Mouse (Mus musculus) ovary, adult 18-20 months (tissue): ENCODE results near the gene Ehd3.

Experiments
- DNase-seq: peaks from one replicate; pipeline ENCODE4 v3.0.0; 2022; ENCODE audit warnings: low spot score, mixed read lengths

Ehd3 gene

DNA sequence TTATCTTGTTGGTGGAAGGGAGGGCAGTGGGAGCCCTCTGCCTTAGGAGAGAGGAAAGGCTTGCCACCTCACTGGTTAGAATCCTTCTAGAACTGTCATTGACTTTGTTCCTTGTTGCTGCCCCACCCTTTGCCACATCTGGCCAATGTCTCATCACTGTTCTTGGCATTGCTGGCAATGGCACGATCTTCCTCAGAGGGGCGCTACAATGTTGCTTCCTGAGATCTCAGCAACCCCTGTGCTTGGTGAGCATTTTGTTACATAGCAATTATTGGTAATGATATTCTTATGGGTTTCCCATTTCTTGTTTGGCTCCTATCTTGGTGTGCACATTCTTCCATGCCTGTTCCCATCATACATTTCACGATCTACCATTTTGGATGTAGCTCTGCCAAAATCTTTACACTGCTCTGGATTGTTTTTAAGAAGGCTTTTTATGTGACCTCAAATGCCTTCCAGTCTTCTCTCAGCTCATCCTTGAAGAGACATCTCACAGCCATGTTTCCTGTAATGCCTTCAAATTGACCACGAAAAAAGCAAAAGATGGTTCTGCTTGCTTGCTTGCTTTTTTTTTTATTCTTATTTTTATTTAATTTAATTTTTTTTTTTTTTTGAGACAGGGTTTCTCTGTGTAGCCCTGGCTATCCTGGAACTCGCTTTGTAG, at the start of gene Ehd3:
Gene Ehd3, plus strand, starts transcription at position 614 of the 664 bp plus-strand sequence.
- no peak for DNase-seq

DNA sequence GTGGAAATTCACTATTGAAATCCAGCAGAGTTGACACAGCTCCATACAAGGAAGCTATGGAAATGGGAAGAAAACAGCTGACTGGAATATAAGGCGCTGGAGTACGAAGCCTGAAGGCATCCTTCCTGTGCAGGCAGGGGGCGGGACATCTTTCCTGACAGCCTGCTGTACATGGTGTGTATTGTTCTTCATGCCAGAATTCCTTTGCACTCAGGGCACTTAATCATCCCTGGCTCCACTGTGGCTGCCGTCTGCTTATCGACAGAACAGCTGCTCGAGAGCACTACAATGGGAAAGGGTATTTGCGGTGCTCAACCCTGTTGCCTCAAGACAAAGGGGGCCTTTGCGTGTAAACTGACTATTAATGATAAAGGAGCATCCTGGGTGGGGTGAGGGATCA, 33.0 kb upstream of the Ehd3 start:
- DNase-seq, result no peak

DNA sequence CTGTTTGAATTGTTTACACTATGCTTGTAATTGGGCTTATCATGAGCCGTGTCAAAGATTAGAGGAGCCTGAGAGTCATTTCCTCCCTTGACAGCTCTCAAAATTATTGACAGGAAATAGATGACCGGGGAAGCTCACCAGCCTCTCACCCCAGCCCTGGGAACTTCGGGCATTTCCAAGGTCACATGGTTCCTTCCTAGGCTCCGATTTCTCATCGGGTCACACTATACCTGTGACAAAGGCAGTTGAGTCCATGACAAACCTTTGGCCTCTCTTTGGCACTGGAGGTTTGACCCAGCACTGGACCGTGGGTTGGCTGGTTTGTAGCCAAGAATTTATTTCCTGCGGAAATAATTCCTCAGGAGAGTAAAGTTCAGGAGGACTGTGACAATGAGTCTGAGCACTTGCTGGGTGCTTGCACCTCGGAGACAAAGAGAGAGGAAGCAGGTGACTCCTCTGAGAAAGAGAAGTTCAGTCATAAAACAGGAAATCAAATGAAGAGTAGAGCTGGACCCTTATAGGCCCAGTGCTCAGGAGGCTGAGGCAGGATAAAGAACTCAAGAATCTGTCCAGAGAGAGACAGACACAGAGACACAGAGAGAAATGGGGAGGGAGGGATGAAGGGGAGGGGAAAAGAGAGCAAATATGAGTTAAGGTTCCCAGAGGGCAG, 17.2 kb upstream of the Ehd3 start:
- no peak for DNase-seq

DNA sequence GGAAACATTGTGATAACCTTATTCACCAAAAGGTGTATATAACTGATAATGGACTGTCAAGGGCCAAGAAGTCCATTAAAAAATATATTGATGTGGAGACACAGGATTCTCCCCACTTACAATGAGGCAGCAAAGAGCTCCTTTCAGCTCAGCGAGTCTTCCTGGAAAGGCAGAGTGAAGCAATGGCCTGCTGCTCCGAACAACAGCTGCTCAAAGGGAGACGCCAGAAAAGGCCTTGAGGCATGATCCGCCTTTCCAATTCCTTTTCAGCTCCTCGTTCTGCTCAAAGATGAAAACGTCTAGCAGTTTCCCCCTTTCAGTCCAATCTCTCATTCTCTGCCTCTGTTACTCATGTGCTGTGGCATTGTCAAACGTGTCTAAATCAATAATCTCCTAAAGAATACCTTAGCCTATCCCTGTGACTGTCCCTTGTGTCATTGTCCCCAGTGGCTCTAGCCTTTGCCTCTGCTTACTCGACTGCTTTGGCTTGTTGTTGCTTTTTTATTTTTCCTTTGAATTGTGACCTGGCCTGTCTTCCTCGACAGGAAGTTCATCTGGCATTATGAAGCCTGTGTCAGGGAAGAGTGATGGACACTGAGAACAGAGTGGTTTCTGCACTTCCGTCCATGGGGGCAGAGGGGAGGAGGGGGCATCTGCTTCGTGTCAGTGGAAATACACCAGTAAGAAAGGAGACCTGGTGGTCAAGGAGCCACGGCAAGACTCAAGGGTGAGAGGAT, 13.5 kb upstream of the Ehd3 start:
- DNase-seq, result no peak

DNA sequence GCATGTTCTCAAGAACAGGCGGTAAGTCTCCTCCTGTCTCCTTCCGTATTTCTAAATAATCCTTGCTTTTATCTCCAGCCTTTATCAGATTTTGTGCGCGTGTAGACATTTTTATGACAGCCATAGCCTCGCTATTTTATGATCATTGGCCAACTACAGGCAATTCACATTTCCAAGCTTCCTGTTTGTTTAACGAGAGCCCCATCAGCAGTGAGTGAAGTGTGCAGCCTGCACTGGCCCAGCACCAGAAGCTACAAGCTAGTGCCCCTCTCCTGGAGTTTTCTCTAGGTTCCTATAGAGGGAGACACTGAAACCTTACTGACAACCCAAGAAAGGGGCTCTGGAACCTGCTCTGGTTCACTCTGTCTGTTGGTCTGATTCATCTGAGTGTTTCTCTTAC, 7.1 kb upstream of the Ehd3 start:
- no peak for DNase-seq

DNA sequence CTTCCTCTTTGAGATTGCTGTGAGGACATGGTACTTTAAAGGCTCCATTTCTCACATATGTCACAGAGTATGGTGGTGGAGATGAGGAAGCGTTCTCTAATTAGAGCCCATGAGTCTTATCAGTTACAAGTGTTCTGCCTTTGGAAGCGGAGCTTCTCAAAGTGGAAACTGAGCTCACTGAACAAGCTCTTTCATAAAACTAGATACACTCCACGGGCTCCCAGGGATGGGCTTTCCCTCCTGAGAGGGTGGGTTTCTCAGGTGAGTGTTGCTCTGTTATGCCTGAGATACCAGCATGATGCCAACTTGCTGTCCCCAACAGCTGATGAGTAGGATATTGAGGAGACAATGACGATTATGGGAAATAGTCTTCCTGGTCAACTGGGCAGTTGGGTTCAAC, 6.2 kb upstream of the Ehd3 start:
- no peak for DNase-seq

DNA sequence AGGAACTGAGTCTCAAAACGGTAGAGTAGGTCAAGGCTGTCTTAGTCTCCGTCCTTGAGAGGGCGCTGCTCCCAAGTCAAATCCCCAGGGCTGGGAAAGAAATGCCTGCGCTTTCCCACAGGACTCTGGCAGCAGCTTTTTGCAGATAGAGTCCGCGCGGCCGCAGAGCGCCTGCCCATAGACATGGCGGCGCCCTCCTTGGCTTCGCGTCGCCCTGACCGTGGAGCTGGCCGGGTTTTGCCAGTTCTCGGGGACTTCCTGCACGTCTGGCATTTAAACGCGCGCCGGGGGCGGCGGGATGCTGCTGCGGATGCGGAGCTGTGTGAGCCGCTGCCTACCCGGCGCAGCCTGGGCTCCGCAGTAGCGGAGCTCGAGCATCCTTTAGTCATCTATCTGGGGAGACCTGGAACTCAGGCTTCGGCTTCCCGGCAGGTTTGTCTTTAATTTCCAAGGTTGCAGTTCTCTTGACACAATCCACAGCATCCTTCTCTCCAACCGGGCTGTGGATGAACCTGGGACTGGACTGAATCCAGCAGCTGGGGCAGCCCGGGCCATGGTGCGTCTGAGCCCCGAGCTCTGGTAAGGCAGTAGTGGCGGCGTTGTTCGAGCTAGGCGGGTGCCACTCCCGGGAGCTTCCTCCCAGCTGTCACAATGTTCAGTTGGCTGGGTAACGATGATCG, 798 bp downstream of the Ehd3 start:
- peak; percentile 86 for DNase-seq

DNA sequence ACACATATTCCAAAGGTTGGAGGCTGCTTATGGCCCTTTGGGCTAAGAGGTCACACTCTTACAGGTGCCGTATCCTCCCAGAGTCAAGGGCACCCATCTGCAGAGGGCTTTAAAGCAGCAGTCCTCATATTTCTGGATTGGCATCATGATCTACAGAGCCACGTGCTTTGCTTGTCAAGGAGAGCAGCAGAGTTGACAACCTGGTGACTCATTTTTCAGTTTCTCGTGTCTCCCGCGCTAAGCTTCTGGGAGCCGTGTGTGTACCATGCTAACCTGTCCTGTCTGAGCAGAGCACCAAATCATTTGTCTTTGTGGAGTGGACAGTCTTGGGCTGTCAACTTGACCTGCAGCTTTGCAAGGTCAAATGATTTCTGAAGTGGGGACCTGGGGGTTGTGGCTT, 2.4 kb downstream of the Ehd3 start:
- no peak for DNase-seq

DNA sequence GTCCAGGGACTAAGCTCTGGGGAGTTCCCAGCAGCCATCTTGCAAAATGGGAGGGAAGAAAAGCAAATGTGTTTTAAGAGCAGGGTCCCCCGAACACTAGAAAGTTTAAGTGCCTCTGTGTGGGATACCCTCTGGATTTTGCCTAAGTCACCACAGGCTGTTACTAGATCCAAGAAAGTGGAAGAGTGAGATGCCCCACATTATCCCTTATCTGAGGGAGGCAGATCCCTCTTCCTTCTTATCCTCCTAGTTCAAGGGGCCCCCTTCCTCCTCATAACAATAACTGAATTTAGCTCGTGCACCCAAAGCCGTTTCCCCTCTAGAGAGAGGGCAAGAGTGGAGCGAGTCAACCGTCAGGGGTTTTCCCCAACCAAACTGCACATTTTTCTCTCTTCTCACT, 3.3 kb downstream of the Ehd3 start:
- DNase-seq, result no peak

DNA sequence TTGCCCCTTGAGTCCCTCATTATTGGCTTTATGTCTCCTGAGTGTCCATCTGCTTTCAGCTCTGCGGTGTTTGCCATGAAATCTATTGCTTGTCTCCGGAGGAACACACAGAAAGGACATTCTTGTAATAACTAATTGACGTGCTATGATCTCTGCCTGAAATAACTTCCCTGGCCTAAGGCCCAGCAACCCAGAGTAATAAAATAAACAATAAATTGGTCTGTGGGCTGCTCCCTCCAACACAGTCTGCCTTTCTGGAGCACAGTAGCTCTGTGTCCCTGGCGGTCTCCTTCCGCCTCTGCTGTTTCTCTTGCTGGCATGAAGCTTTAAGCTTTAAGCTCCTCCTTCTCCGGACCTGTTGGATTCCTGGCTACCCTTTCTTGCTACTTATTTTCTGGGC, 4.5 kb downstream of the Ehd3 start:
- DNase-seq, result no peak

DNA sequence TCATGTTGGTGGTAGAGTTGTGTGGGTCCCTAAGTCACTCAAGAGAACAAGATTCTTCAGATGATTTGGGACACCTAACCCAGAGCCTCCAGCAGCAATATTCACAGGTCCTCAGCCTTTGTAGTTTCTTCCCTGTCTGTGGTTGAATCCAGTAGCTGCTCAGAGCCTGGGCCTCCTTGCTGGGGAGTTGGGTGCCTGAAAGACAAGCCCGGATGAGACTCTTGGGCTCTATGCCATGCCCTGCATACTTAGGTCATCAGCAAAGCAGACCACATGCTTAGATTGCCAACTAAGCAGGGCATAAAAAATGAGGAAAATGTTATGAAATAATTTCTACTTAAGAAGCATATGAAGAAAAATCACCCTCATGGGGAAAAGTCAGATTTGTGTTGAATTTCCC, 6.9 kb downstream of the Ehd3 start:
- no peak for DNase-seq

DNA sequence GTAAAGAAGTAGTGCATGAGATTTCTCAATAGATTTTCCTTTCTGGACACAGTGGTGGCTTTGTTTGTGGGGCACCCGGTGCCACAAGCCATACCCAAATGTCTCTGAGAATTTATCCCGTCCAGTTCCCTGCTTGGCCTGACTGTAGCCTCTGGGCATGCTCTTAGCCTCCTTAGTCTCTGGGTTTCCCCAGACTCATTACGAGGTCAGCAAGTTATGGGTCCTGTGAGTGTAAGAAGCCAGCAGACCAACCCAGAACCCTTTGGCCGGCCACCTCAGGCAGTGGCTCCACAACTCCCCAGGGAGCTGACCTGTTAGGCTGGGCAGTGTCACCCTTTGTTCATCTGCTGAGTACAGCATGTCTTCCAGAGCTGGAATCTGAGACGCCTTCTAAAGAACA, 7.6 kb downstream of the Ehd3 start:
- no peak for DNase-seq

DNA sequence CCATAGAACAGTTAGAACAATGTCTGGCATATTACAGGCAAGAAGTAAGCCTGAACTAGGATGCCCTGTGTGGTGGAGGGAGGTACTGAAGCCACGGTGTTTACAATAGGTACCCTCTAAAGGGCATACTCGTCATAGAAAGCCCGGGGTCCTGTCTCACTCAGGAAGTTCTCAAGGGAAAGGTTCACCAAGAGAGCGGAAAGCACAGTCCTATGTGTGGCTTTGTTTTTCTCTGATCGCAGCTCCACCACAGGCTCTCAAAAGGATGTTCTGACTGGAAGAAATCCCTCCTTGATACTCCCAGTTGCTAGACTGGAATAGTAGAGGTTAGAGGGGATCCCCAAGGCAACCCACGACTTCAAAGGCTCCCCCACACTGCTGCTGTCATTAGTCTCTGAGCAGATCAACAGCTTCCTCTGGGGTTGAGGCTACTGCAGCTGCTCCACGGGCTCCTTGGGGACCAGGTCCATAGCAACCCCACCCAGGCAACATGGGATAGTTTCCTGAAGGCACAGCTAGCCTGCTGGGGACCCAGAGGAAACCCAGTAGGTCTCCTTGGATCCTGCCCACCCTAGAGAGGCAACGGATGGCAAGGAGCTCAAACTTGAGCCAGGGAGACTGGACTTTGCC, 9.2 kb downstream of the Ehd3 start:
- DNase-seq, result no peak

DNA sequence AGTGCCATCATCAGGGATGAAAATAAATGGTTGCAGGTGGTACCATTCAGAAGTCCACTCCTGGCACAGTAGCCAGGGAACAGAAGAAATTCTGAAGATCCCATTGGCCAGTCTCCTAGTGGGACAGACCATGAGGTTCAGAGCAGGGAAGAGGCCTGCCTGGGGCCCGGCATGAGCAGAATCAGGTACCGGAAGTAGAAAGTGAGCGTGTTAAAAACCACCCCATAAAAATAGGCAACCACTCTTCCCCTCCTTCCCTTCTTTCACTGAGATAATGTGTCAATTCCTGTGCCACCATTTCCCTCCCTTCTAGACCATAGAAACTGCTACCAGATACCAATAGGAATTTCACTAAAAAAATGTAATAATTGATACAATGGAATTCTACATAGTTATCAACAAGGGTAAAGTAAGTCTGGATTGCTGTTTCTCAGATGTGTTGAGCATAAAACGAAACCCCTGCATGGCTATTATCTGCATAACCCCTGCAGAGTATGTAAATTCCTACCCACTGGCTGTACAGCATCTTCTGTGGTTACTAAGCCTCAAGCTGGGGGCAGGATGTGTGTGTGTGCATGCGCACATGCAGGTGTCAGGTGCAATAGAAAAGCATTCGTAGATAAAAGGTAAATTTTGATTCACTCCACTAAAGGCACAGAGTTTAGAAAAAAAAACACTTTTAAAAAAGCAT, 10.7 kb downstream of the Ehd3 start:
- no peak for DNase-seq

DNA sequence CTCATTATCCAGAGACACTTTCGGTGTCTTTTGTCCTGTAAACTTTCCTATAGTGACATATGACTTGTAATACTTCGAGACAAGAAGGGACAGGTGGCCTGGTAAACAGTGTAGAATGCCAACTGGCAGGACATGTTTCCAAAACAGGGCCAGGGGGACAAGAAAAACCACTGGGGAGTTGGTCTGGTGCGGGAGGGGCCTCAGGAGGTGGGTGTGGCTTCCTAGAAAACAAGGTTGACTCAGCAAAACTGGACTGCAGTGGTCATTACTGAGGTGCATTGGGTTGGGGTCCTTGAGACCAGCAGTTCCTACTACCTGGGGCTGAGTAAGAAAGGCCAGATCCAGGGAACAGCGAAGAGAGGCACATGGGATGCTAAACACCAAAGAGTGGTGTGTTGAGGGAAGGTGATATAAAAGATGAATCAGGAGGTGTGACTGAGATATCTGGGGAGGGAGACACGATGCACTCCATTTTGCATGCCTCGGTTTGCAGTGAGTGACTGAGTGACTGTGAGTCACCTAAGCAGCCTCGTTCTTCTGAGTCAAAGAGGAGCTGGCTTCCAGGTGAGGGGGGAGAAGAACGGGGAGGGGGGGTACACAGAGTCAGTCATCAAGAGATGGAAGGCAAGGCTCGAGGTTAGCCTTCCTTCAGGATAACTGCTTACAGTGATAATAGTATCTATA, 13.9 kb downstream of the Ehd3 start:
- DNase-seq, result no peak

DNA sequence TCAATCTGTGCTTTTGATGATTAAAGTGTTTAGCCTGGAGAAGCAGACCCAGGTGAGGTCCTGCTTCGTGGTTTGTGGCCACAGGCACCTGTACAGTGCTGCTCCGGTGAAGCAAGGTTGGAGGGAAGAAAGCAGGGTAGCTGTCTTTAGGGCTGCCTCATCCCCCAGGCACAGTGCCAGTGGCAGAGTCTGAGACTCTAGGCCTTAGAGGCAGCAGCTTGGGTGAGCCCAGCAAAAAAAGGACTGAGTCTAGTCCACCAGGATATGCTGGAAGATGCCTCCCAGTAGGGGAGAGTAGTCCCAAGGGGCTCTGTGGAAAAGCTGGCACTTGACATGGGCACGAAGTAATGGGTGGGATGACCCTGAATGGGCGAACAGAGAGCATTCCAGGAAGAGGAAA, 15.0 kb downstream of the Ehd3 start:
- DNase-seq, result no peak

DNA sequence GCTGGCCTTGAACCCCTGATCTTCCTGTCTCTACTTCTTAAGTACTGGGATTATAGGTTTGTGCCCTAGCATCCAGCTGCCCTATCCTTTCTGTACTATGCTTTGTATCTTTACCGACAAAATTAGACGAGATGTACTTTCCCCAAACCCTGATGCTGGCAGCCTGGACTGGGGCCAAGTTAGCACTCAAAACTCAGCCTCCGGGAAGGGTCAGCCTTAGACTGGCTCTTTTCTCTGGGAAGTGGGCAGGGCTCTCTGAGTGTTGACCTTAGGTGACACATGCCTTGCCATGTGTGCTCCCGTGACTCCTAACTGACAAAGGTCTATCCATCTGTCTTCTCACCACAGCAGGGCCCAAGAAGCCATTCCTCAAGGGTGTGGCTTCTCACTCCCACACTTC, 16.8 kb downstream of the Ehd3 start:
- DNase-seq, result no peak

DNA sequence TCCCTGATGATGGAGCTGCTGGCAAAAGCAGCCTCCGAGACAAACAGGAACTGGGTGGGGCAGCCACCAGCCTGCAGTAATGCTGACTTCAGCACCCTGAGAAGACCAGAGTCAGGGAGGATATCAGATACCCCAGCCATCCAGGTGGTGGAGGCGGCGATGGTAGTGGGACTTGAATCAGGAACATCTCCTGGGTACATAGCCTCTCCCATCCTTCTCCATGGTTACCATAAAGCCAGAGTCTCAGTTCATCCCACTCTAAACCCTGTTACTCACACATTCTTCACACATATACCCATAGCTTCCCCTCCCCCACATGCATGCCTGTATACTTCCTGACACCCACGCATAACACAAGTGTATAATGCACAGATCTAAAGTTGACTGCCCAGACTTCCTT, 18.3 kb downstream of the Ehd3 start:
- DNase-seq, result no peak

DNA sequence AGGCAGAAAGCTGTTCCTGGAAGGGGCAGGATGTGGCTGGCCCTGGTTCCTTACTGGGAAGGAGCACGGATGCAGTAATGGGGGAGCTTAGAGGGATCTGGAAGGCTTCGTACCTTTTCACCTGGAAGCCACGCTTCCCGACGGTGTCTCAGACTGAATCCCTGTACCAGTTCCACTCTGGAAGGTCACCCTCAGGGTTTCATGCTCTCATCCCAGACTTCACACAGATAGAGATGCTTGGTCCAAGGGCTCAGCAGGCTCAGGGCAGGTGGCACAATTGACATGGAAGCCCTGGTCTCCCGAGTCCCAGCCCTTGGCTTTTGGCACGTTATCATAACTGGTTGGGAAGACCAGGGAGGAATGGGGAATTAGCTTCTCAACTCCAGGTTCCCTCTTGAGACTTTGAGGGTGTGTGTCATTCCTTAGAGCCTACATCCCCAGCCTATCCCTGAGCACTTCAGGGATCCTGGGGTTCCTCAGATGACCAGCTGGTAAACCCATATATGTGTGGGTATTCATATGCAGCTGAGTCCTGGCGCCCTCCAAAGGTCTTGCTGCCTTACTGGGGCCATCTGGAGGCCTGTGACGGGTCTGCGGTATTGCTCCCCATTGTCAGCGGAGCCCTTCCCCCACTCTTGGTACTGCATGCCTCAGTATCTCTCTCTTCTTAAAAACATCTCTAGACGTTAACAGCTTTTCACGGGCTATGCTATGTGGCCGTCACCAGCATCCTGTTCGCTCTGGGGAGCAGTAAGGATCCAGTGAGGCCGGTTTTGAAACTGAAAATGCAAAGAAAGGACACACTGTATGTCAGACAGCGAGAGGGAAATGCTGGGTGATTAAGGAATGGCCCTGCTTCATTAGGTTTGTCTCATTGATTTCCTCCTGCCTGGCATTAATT, 19.4 kb downstream of the Ehd3 start:
- DNase-seq, result no peak

DNA sequence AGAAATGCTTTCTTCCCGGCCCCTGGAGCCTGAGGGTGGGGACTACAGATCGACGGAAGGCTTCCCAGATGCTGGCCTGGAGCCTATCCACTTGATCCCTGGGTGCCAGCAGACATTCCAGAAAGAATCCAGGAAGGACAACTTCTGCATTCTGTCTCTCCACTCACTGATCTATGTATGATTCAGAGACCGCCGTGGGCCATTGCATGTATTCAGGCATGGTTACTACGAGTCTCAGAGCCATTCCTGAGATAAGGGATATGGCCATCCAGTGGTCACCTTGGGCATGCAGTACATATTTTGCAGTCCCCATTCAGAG, 20.0 kb downstream of the Ehd3 start:
- no peak for DNase-seq
